Mouse (Mus musculus) layer of hippocampus, adult 8-10 months (tissue): Measurements from ENCODE around the gene Ces1d. TPM values are rescaled to one million over a fixed set of nuclear protein-coding genes. Genes with fewer than 3 reads are reported as not detected.

Source experiments
- DNase-seq, 2 experiments: peaks; one replicate each; pipeline ENCODE4 v3.0.0; 2022; ENCODE audit warnings: low spot score in 2 of 2
- total RNA-seq, 4 experiments: library from RNA; stranded (reverse); gene quantifications; 2 replicates each; pipeline ENCODE4 v1.2.4; 2022

The Ces1d gene
- total RNA-seq, 4 experiments from 2014 or later, result 0.33 to 2.1 (median 1.1) TPM

DNA sequence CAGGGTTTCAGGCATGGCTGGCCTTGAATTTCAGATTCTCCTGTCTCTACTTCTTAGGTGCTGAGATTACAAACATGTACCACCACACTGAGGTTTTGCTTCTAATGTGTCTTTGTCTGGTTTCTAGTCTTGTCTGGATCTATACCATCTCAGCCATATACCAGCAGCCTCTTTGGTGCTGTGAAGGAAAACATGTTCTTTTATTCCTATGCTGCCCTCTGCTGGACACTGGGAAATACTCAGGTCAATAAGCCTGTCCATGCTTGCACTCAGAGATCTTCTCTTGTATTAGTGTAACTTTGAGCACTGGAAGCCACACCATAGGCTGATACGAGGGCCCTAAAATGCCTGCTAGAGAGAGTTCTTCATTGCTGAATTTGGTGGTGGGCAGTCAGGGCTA, 56.9 kb downstream of the Ces1d start:
- DNase-seq, result peak; percentile 5 to 51

- no peak for DNase-seq
These were observed 65.4 kb downstream of the Ces1d start for GRCm38 (mm10) chr8:93132196-93132595.

DNA sequence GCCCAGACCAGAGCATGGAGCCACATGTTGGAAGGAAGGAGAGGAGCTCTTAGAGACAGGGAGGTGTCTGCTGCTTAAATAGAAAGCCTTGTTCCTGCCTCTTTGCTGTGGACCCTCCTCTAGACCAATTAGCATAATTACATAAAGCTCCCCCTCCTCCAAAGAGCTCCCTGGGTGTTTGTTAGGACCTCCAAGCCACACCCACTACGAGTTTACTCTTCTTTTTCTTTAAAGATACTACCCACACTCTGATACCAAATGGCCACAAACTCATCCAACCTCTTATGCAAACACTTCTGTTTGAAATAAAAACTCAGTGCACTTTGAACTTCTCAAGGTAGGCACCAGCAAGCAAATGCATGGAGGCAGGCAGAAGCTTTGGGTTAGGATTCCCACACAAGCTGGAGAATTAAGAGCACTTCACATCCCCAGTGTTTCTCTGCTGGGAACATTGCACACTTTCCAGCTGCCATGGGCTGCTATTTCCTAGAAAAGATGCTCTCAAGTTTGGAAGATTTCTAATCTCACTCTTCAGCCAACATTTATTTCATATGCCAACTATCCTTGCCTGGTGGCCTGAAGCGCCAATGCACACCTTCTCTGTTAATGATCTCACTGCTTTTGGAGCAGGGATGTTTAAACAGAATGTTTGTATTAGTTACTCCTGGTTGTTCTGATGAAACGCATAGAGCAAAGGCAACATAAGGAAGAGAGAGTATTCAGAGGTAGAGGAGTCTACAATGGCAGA, 66.2 kb downstream of the Ces1d start, which contains the start of gene Ces1c:
Gene Ces1c (minus strand): TSS at position 51 of the 748 bp plus-strand sequence.
- no peak for DNase-seq

DNA sequence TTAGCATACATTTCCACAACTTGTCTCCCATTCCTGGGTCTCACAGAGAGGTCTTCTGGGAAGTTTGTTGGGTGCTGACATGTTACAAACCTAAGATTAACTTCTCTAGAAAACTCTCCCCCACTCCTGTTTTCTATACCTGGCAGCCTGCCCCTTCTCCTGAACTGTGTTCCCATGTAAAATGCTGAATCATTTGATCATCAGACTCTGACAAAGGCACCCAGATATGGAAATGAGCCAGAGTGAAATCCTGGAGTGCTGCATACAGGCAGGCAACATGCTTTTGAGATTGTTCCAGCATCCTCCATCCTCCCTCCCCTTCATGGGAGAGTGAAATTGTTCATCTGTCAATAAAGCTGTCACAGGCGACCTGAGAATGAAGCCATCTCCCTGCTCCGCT, 71.2 kb downstream of the Ces1d start:
- DNase-seq, result peak; percentile 7

- no peak for DNase-seq
These were observed 75.6 kb downstream of the Ces1d start for GRCm38 (mm10) chr8:93122005-93122404.

Other genes with a start within 250 kb of the Ces1d start
- under 1 TPM; 0.10 to 0.27 (median 0.16) TPM for gene Slc6a2, start 237.8 kb downstream of the Ces1d start, total RNA-seq
- not detected for gene Ces1a, start 149.6 kb downstream of the Ces1d start, total RNA-seq
- gene Ces1b, start 117.8 kb downstream of the Ces1d start, total RNA-seq, result not detected
- not detected for gene Ces1c, start 66.6 kb downstream of the Ces1d start, total RNA-seq
- gene Ces1e, start 31.8 kb upstream of the Ces1d start, total RNA-seq, result not detected
- not detected for gene Ces1f, start 81.9 kb upstream of the Ces1d start, total RNA-seq
- not detected for gene Ces1g, start 139.5 kb upstream of the Ces1d start, total RNA-seq
- not detected for gene Ces1h, start 181.9 kb upstream of the Ces1d start, total RNA-seq